Mouse (Mus musculus): ENCODE data around the gene Gpr27. TPM values are rescaled to one million over a fixed set of nuclear protein-coding genes. Genes with fewer than 3 reads are reported as not detected.
A peak's percentile ranks its signal among the peaks of the same experiment; 100 is the strongest.

Gpr27 gene
- polyA plus RNA-seq (2012; rRNA removed) = 14.1 and 20.2 TPM in 2 replicates
- polyA plus RNA-seq (2014; fragmentation: Nextera tagmentation; extraction: Ambion mirVana) = 11.0 and 13.3 TPM in 2 replicates

DNA sequence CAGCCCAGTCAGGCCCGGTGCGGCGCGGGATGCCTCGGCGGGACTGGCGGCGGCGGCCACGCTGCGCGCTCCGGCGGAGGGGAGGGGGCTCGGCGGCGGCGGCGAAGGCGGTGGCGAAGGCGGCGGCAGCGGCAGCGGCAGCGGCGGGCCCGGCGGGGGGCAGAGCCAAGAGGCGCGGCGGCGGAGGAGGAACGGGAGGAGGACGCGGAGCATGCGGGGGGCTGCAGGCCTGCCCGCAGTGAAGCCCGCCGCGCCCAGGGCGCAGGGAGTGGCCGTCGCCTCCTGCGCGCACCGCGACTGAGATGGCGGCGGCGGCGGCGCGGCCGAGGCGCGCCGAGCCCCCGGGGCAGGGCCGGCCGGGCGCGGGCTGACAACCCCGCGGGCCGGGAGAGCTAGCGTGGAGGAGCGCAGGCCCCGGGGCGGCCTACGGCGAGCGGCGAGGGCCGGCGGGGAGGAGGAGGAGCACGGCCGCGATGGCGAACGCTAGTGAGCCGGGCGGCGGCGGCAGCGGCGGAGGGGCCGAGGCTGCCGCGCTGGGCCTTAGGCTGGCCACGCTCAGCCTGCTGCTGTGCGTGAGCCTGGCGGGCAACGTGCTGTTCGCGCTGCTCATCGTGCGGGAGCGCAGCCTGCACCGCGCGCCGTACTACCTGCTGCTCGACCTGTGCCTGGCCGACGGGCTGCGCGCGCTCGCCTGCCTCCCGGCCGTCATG is at the start of gene Gpr27:
Gpr27 (plus strand) TSS at position 474 of the 710 bp plus-strand sequence.
- Histone ChIP-seq H3K4me3 (replicated peaks; ENCODE audit: low read length) (peak within 1 kb of the TSS; percentile 69), H3K4me2 (replicated peaks; ENCODE audit: low read depth, low read length, severe bottlenecking) (peak within 1 kb of the TSS; percentile 94), H3K36me3 (ENCODE audit: control insufficient read depth, insufficient read depth, low read length) (no peaks in the 10 kb centered on the region), H3K27ac (replicated peaks; ENCODE audit: low read depth, low read length) (peak within 1 kb of the TSS; percentile 65), H3K9ac (ENCODE audit: low read depth, low read length, severe bottlenecking) (peak within 1 kb of the TSS; percentile 89), H3K27me3 (ENCODE audit: control insufficient read depth, insufficient read depth, low read length) (peaks cover 30% of the 10 kb centered on the region), H3K9me3 (ENCODE audit: control insufficient read depth, low read length) (no peaks in the 10 kb centered on the region), H3K4me1 (ENCODE audit: control insufficient read depth, insufficient read depth, low read length) (peaks cover 6% of the 10 kb centered on the region)
- ATAC-seq (ENCODE audit: low FRiP score, low read depth) (peak; percentile 64), DNase-seq (ENCODE audit: low spot score) (peak; percentile 30)
- TF ChIP-seq POLR2A (IDR thresholded peaks at IDR 0.05; ENCODE audit: borderline replicate concordance, extremely low read depth, insufficient read depth, insufficient read length) = 0 out of 2 replicates have a peak, but pooled peaks have one; percentile 22
- WGBS = under 1% methylated on average over 22 of the region's 112 CpGs

DNA sequence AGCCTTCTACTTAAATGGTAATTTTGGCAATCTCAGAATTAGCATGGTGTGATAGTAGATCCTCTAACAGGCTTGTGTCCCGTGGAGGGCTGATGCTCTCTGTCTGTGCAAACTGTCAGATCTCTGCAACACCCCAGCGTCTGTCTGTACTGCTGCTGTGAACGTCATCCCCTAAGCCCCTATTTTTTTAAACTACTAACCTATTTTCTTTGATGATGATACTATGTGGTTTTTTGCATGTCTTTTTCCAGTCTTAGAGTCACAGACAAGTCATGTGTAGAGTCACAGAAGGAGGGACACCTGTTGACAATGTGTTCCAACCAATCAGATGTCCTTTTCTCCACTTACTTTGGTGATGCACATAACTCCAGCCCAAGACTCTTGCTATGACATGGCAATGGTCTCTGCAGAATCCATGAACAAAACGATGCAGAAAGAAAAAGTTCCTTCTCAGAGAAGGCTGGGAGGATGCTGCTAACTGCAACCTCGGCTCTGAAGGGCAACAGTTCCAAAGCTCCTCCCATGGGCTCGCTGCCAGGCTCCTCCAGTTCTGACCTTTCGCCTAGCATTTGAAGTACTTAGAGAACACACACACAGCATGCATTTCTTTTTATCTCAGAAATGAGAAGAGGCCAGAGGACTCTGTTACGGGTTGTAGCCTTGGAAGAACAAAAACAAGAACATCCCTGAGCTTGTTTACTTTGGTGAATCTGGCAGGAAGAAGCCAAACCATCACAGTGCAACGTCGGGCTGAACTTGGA is 48.9 kb upstream of the Gpr27 start:
- no peaks in the 10 kb centered on the region for H3K27me3 ChIP-seq (ENCODE audit: control insufficient read depth, insufficient read depth, low read length)
- no peak overlapping the region for H3K4me3 ChIP-seq (replicated peaks; ENCODE audit: low read length)
- 68% methylated on average over 10 of the region's 10 CpGs for WGBS
- H3K9me3 ChIP-seq (ENCODE audit: control insufficient read depth, low read length) = no peaks in the 10 kb centered on the region
- DNase-seq (ENCODE audit: low spot score) = no peak
- H3K4me2 ChIP-seq (replicated peaks; ENCODE audit: low read depth, low read length, severe bottlenecking) = no peak overlapping the region
- TF ChIP-seq POLR2A (IDR thresholded peaks at IDR 0.05; ENCODE audit: borderline replicate concordance, extremely low read depth, insufficient read depth, insufficient read length) = no peak
- H3K9ac ChIP-seq (ENCODE audit: low read depth, low read length, severe bottlenecking) = no peak overlapping the region
- ATAC-seq (ENCODE audit: low FRiP score, low read depth) = no peak
- H3K27ac ChIP-seq (replicated peaks; ENCODE audit: low read depth, low read length) = no peak overlapping the region
- H3K4me1 ChIP-seq (ENCODE audit: control insufficient read depth, insufficient read depth, low read length) = no peaks in the 10 kb centered on the region
- peaks cover 15% of the 10 kb centered on the region; the same call in 1 of the 2 replicates for H3K36me3 ChIP-seq (ENCODE audit: control insufficient read depth, insufficient read depth, low read length)

- DNase-seq (ENCODE audit: low spot score) = no peak
- Histone ChIP-seq H3K27me3 (ENCODE audit: control insufficient read depth, insufficient read depth, low read length) (no peaks in the 10 kb centered on the region), H3K4me2 (replicated peaks; ENCODE audit: low read depth, low read length, severe bottlenecking) (no peak overlapping the region)
Measured at GRCm38 (mm10) chr6:99644386-99644785, 48.1 kb upstream of the Gpr27 start.

DNA sequence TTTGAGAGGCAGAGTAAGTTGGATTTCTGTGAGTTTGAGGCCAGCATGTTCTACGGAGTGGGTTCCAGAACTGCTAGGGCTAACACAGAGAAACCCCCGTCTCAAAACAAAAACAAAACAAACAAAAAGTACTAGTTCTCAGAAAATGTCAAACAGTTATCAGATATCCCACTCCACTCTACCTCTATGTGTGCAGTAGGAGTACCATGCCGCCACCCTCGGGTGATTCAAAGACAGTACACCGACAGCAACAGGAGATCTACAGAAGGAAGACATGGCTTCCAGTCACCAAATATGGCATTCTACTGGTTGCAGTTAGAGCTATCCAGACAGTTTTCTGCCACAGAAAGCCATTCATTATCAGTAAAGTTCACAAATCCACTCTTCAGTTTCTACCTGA is 47.6 kb upstream of the Gpr27 start:
- Histone ChIP-seq H3K4me1 (ENCODE audit: control insufficient read depth, insufficient read depth, low read length) (no peaks in the 10 kb centered on the region), H3K9ac (ENCODE audit: low read depth, low read length, severe bottlenecking) (no peak overlapping the region), H3K9me3 (ENCODE audit: control insufficient read depth, low read length) (no peaks in the 10 kb centered on the region), H3K36me3 (ENCODE audit: control insufficient read depth, insufficient read depth, low read length) (0 out of 2 replicates have a peak, but pooled peaks cover 8% of the 10 kb centered on the region), H3K27ac (replicated peaks; ENCODE audit: low read depth, low read length) (no peak overlapping the region), H3K4me3 (replicated peaks; ENCODE audit: low read length) (no peak overlapping the region), H3K4me2 (replicated peaks; ENCODE audit: low read depth, low read length, severe bottlenecking) (no peak overlapping the region), H3K27me3 (ENCODE audit: control insufficient read depth, insufficient read depth, low read length) (no peaks in the 10 kb centered on the region)
- no peak for ATAC-seq (ENCODE audit: low FRiP score, low read depth)
- TF ChIP-seq POLR2A (IDR thresholded peaks at IDR 0.05; ENCODE audit: borderline replicate concordance, extremely low read depth, insufficient read depth, insufficient read length) = no peak
- WGBS = 77% methylated on average over 5 of the region's 5 CpGs
- DNase-seq (ENCODE audit: low spot score) = no peak

More at GRCm38 (mm10) chr6:99644386-99644785, 48.1 kb upstream of the Gpr27 start:
- Histone ChIP-seq H3K9ac (ENCODE audit: low read depth, low read length, severe bottlenecking) (no peak overlapping the region), H3K4me1 (ENCODE audit: control insufficient read depth, insufficient read depth, low read length) (no peaks in the 10 kb centered on the region), H3K9me3 (ENCODE audit: control insufficient read depth, low read length) (no peaks in the 10 kb centered on the region), H3K4me3 (replicated peaks; ENCODE audit: low read length) (no peak overlapping the region), H3K36me3 (ENCODE audit: control insufficient read depth, insufficient read depth, low read length) (0 out of 2 replicates have a peak, but pooled peaks cover 8% of the 10 kb centered on the region), H3K27ac (replicated peaks; ENCODE audit: low read depth, low read length) (no peak overlapping the region)
- no peak for ATAC-seq (ENCODE audit: low FRiP score, low read depth)
- 82% methylated on average over 5 of the region's 5 CpGs for WGBS
- no peak for TF ChIP-seq POLR2A (IDR thresholded peaks at IDR 0.05; ENCODE audit: borderline replicate concordance, extremely low read depth, insufficient read depth, insufficient read length)

- Histone ChIP-seq H3K27me3 (ENCODE audit: control insufficient read depth, insufficient read depth, low read length) (no peaks in the 10 kb centered on the region), H3K9me3 (ENCODE audit: control insufficient read depth, low read length) (no peaks in the 10 kb centered on the region), H3K9ac (ENCODE audit: low read depth, low read length, severe bottlenecking) (no peak overlapping the region), H3K27ac (replicated peaks; ENCODE audit: low read depth, low read length) (no peak overlapping the region), H3K4me1 (ENCODE audit: control insufficient read depth, insufficient read depth, low read length) (no peaks in the 10 kb centered on the region), H3K4me2 (replicated peaks; ENCODE audit: low read depth, low read length, severe bottlenecking) (no peak overlapping the region), H3K36me3 (ENCODE audit: control insufficient read depth, insufficient read depth, low read length) (0 out of 2 replicates have a peak, but pooled peaks cover 8% of the 10 kb centered on the region), H3K4me3 (replicated peaks; ENCODE audit: low read length) (no peak overlapping the region)
- no peak for ATAC-seq (ENCODE audit: low FRiP score, low read depth)
- no peak for DNase-seq (ENCODE audit: low spot score)
- no peak for TF ChIP-seq POLR2A (IDR thresholded peaks at IDR 0.05; ENCODE audit: borderline replicate concordance, extremely low read depth, insufficient read depth, insufficient read length)
- WGBS = 51% methylated on average over 10 of the region's 10 CpGs
Measured at GRCm38 (mm10) chr6:99646344-99646743, 46.1 kb upstream of the Gpr27 start.
